Mouse (Mus musculus): ENCODE results near the gene Gpr4. TPM values are rescaled to one million over a fixed set of nuclear protein-coding genes. Genes with fewer than 3 reads are reported as not detected.

Gpr4 gene
- total RNA-seq, 2 experiments from 2014 or later, result 4.1 to 4.6 TPM

- peak; percentile 16 to 40 for DNase-seq (ENCODE audit: low spot score in 2 of 2)
Measured at GRCm38 (mm10) chr7:19226817-19227797, 14.8 kb downstream of the Gpr4 start.

DNA sequence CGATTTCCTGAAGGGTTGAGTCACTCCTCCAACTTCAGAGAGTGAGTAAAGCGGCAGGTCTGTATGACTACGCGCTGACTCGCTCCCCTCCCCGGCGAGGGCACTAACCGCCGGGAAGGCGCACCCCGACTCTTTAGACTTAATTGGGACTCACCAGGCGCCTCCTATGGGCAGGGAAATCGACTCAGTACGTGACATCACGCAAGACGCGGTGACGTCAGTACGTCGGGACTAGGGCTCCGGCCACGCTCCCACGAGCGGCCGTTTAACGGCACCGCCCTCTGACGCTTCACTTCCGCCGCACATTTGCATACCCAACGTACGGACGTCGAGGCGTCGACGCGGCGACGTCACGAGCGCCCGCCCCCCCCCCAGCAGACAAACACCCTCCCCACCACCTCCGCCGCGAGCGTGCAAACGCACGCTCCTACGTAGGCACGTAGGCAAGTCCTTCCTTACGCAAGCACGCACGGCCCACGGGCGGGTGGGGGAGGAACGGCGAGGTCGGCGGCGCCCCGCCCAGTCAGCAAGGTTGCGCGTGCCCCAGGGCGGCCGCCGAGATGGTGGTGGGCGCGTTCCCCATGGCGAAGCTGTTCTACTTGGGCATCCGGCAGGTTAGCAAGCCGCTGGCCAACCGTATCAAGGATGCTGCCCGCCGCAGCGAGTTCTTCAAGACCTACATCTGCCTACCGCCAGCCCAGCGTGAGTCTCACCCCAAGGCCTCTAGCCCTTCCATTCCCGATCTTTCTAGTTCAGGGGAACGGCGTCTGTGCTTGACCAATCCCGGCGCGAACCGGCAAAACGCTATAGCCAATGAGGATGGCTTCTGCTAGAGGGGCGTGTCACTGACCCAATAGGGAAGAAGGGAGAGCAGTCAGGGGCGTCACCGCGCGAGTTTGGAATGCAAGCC is 15.8 kb downstream of the Gpr4 start, which contains the start of gene Opa3:
Opa3 (plus strand) TSS at position 452 of the 910 bp plus-strand sequence.
- DNase-seq (ENCODE audit: low spot score in 2 of 2), result peak; percentile 99 to 100

DNA sequence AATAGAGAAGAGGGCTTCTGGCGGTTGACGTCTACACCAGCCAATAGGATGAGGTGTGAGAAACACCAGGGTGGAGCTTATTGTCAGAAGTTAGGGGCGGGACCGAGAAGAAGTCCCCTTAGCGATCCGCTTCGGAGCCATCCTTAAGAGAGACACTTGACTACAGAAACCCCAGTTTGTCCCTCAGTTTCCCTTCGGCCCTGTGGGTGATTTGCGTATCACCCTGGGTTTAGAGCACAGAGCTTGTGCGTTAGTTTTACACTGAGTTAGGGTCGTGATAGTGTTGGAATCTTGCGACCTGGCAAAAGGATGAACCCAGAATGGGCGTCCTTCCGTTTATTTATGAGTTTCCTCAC is 16.4 kb downstream of the Gpr4 start:
- DNase-seq (ENCODE audit: low spot score in 2 of 2), result no peak

- DNase-seq (ENCODE audit: low spot score in 2 of 2), result no peak
Measured at GRCm38 (mm10) chr7:19229404-19229803, 17.1 kb downstream of the Gpr4 start.

DNA sequence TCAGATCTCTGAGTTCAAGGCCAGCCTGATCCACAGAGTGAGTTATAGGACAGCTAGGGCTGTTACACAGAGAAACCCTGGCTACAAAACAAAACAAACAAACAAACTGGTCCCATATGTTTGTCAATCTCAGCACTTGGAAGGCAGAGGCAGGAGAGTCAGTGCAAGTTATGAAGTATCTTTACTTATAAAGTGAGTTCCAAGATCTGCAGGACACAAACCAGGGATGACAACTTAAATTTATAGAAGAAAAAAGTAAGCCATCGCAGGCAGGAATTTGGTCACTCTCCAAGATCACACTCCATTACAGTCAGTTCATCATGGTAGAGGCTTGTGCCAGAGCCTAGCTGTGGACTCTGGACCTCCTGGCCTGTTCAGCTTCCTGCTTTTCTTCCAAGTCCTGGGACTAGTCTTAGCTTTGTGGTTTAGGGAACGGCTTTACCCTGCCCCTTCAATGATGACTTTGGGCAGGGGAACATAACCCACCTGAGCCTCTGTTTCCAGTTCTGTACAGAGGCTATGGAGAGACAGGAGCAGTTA is 17.8 kb downstream of the Gpr4 start:
- no peak for DNase-seq (ENCODE audit: low spot score in 2 of 2)

- DNase-seq (ENCODE audit: low spot score in 2 of 2), result no peak
Measured at GRCm38 (mm10) chr7:19230899-19231298, 18.6 kb downstream of the Gpr4 start.

DNA sequence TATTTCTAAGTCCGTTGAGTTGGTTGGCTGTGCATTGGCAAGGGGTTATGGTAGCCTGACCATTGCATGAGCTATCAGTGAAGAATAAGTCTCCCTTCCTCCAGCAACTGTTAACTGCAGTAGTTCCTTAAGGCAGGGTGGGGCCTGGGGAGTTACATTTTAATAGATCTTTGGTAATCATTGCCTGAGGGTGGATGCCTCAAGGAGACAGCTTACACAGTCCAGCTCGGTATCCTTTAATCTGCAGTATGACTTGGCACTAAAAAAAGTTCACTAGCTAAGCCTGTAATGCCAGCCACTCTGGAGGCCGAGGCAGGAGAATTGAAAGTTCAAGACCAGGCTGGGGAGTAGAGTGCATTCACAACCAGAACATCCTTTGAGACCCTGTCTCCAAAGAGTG is 19.5 kb downstream of the Gpr4 start:
- no peak for DNase-seq (ENCODE audit: low spot score in 2 of 2)

GRCm38 (mm10) chr7:19234652-19235051 is 22.3 kb downstream of the Gpr4 start:
- no peak for DNase-seq (ENCODE audit: low spot score in 2 of 2)

GRCm38 (mm10) chr7:19235092-19235671 is 22.8 kb downstream of the Gpr4 start:
- no peak for DNase-seq (ENCODE audit: low spot score in 2 of 2)

- DNase-seq (ENCODE audit: low spot score in 2 of 2), result no peak
Measured at GRCm38 (mm10) chr7:19236411-19236810, 24.1 kb downstream of the Gpr4 start.

DNA sequence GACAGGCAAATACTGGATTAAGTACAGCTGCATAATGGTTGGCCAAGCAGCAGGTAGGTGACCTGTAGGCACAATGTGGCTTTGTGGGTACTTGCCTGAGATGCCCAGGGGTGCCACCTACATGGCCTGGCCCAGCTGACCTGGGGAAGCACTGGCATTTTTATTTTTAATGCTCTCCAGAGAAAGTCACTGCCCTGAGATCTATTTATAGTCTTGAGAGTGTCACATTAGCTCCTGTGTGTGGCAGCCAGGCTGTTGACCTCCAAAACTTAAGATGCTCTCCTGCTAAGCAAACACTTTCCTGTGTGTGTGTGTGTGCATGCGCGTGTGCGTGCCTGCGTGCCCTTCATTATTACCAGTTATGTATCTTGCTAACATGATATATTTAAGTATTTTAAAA is 26.0 kb downstream of the Gpr4 start:
- no peak for DNase-seq (ENCODE audit: low spot score in 2 of 2)

DNA sequence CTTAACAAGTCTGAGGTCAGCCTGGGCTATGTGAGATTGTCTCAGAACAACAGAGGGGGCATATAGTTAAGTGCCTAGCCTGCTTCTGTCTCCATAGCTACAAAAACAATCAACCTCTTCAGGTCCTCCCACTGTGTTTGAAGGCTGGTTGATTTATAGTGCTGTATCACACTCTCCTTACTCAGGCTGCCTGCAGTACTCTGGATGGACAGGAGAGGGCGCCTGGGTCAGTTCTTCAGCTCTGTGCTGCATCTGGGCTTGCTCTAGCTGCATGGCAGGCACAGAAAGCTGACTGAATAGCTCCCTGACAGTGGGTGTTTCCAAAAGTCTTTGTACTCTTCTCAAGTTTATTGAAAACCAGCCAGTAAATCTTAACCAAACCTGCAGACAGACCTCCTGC is 27.1 kb downstream of the Gpr4 start:
- peak; percentile 91 to 94 for DNase-seq (ENCODE audit: low spot score in 2 of 2)

DNA sequence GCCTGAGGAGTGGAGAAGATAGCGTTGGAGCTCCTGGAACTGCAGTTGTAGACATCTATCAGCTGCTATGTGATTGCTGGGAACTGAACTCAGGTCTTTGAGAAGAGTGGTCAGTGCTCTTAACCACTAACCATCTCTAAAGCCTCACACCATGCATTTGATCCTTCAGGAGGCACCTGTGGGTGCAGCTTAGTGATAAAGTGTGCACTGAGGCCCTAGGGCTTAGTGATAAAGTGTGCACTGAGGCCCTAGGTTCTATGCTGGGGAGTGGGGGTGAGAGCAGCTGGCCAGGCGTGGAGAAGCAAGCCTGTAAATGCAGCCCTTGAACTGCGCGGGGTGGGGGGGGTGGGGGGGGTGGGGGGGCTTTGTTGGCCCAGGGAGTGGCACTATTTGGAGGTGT is 27.6 kb downstream of the Gpr4 start:
- no peak for DNase-seq (ENCODE audit: low spot score in 2 of 2)

DNA sequence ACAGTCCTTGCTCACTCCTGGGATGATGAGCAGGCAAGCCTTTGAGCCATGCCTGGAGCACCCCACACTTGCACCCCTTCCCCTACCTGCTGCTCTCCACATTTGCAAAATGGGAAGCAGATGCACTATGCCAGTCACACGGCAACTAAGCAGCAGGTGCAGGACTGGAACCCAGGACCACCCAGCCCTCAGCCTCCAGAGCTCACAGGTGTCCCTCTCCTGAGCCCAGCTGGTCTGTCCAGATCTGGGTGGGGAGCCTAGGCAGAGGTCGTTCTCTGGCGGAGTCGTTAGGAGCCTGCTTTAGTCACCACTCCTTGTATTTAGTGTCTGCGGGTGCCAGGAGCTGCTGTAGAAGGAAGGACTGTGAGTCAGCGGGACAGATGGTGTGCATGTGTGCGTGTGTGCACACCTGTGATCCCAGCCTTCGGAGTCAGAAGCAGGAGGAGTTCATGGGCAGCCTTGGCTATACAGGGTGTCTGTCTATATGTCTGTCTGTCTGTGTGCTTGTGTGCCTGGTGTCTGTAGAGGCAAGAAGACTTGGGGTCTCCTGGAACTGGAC is 28.6 kb downstream of the Gpr4 start:
- DNase-seq (ENCODE audit: low spot score in 2 of 2), result no peak

GRCm38 (mm10) chr7:19242005-19242404 is 29.7 kb downstream of the Gpr4 start:
- no peak for DNase-seq (ENCODE audit: low spot score in 2 of 2)

DNA sequence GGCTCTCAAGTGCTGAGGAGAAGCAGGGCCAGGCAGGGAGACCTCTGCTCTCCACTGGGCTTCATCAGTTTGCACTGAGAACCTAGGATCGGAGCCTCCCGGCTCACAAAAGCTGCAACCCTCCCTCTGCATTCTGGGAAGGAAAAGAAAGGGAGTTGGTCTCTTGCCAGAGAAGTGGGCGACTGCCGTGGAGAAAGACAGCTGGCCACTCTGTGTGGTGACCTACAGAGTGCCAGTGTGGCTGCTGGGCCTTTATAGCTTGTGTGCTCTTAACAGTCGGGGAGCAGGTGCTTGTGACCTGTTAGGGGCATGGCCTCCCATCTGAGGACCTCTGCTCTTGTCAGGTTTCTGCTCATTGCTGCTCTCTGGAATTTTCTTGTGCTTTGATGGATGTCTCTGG is 31.5 kb downstream of the Gpr4 start:
- DNase-seq (ENCODE audit: low spot score in 2 of 2), result no peak

GRCm38 (mm10) chr7:19245083-19245482 is 32.7 kb downstream of the Gpr4 start:
- no peak for DNase-seq (ENCODE audit: low spot score in 2 of 2)

DNA sequence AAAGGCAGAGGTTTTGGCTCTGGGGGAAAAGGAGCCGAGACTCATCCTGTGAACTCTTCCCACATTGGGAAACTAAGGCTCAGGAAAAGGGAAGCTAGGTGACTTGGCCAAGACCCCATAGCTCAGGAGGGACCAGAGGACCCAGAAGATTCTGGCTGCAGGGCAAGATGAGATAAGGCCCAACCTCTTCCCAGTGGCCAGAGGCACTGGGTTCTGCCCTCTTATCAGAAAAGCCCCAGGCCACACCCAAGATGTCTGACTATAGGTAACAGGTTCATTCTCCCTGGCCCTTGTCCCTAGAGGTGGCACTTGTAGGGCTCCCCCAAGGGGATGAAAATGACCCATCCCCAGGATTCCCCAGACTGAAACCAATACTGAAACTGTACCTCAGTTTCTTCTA is 34.5 kb downstream of the Gpr4 start:
- DNase-seq (ENCODE audit: low spot score in 2 of 2), result no peak

GRCm38 (mm10) chr7:19247511-19247910 is 35.2 kb downstream of the Gpr4 start:
- DNase-seq (ENCODE audit: low spot score in 2 of 2), result no peak

DNA sequence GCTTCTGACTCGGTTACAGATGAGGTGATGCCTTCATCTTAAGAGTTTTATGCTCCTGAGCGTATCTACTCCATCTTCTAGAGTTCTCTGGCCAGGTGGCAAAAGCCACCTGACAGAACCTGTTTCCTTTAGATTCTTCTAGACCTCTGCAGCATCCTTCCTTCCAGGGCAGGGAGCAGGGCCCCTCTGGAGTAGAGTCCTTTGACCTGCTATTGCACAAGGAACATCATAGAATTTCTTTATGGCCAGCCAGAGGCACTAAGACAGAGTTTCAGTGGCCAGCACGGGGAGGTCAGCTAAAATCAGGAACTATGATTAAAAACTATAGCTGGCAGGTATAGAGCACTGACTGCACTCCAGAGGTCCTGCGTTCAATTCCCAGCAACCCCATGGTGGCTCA is 39.7 kb downstream of the Gpr4 start:
- DNase-seq (ENCODE audit: low spot score in 2 of 2), result no peak

DNA sequence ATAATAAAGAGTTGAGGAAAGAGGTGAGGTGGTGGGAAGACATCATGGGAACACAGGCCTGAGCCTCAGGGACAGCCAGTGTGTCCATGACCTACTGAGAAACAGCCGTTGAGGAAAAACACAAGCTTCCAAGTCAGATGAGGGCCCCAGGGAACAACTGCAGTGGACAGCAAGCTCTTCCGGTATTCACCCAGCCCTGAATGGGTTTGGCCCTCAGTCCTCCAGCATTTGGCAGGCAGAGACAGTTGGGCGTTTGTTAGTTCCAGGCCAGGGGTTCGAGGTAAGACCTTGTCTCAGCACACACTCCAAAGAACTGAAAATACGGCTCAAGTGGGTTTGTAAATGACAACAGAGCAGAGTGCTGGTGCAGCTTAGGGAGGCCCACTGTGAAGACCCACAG is 41.1 kb downstream of the Gpr4 start:
- no peak for DNase-seq (ENCODE audit: low spot score in 2 of 2)

Measured in layer of hippocampus, postnatal 14 days (tissue).